Mouse (Mus musculus): ENCODE measurements around the gene Apoc1.
"Not testable (repeated sequence)": the region's sequence is repeated elsewhere in the genome, so short reads cannot be mapped to it uniquely, and the experiment has no call there.

The Apoc1 gene

GRCm38 (mm10) chr7:19704475-19704874, 12.0 kb upstream of the Apoc1 start:
- no peak for DNase-seq

GRCm38 (mm10) chr7:19702859-19703555, 10.5 kb upstream of the Apoc1 start:
- no peak for DNase-seq

GRCm38 (mm10) chr7:19701069-19701761, 8.8 kb upstream of the Apoc1 start:
- peak; percentile 89 for DNase-seq

GRCm38 (mm10) chr7:19700299-19701068, 8.0 kb upstream of the Apoc1 start:
- no peak for DNase-seq

- no peak for DNase-seq
Measured at GRCm38 (mm10) chr7:19699827-19700148, 7.3 kb upstream of the Apoc1 start.

- peak; percentile 77 for DNase-seq
Measured at GRCm38 (mm10) chr7:19698907-19699826, 6.7 kb upstream of the Apoc1 start, which contains the start of gene Apoe. TSS of gene Apoe (minus strand) at chr7:19699188.

- DNase-seq, result peak; percentile 43
Measured at GRCm38 (mm10) chr7:19697949-19698906, 5.8 kb upstream of the Apoc1 start.

GRCm38 (mm10) chr7:19696336-19696873, 3.9 kb upstream of the Apoc1 start:
- no peak for DNase-seq

GRCm38 (mm10) chr7:19695881-19696280, 3.4 kb upstream of the Apoc1 start:
- DNase-seq, result no peak

GRCm38 (mm10) chr7:19695213-19695594, 2.7 kb upstream of the Apoc1 start:
- DNase-seq, result no peak

- DNase-seq, result no peak
Measured at GRCm38 (mm10) chr7:19694336-19695212, 2.1 kb upstream of the Apoc1 start.

GRCm38 (mm10) chr7:19693421-19693820, 961 bp upstream of the Apoc1 start:
- peak; percentile 90 for DNase-seq

- peak; percentile 32 for DNase-seq
Measured at GRCm38 (mm10) chr7:19691434-19691833, 1.0 kb downstream of the Apoc1 start.

GRCm38 (mm10) chr7:19690845-19691244, 1.6 kb downstream of the Apoc1 start:
- no peak for DNase-seq

- no peak for DNase-seq
Measured at GRCm38 (mm10) chr7:19688611-19689010, 3.8 kb downstream of the Apoc1 start.

GRCm38 (mm10) chr7:19688101-19688500, 4.4 kb downstream of the Apoc1 start:
- no peak for DNase-seq

- not testable (repeated sequence) for DNase-seq
Measured at GRCm38 (mm10) chr7:19686927-19687583, 5.4 kb downstream of the Apoc1 start.

GRCm38 (mm10) chr7:19686521-19686920, 5.9 kb downstream of the Apoc1 start:
- no peak for DNase-seq

GRCm38 (mm10) chr7:19685374-19685773, 7.1 kb downstream of the Apoc1 start:
- DNase-seq, result no peak

GRCm38 (mm10) chr7:19683771-19684201, 8.7 kb downstream of the Apoc1 start:
- DNase-seq, result no peak

Data from lung, postnatal 10 days (tissue).